25 mouse cellular contexts compared by ENCODE assay signal in genomic region chr6:93363846-93364245, GRCm38 (mm10).
A peak's percentile ranks its signal among the peaks of the same experiment; 100 is the strongest.
DNase-seq lines count a peak whose midpoint lies in the region; ATAC-seq and TF ChIP-seq lines count a peak whose summit lies in the region.
"Had no signal": no experiment of that assay in that cellular context is flagged by ENCODE, and none has a peak within 500 bp of the region (broad histone marks: within the 10 kb centered on the region; RNA-seq: fewer than 3 reads in every experiment).

No protein-coding gene starts in this region.

- peak; percentile 55 for TF ChIP-seq CTCF in layer of hippocampus, adult 2 months (conservative IDR thresholded peaks at IDR 0.05)

- H3K27ac ChIP-seq in layer of hippocampus, adult 2 months = no peak overlapping the region
- H3K27ac ChIP-seq: heart, embryonic 15.5 days; hindbrain, embryonic 15.5 days; intestine, embryonic 15.5 days; kidney, embryonic 15.5 days; limb, embryonic 10.5 days; macrophage; midbrain, embryonic 10.5 days; neural tube, embryonic 15.5 days had no signal

- ATAC-seq in megakaryocyte-erythroid progenitor cell, adult 5-6 weeks (replicated peaks; ENCODE audit: low FRiP score, low TSS enrichment, poor library complexity, severe bottlenecking) = no peak
- ATAC-seq: forebrain, postnatal 0 days; intestine, embryonic 15.5 days; liver, postnatal 0 days had no signal

- no peak overlapping the region for H3K4me3 ChIP-seq in layer of hippocampus, adult 2 months
- H3K4me3 ChIP-seq: heart, embryonic 15.5 days; hindbrain, embryonic 15.5 days; intestine, embryonic 15.5 days; kidney, embryonic 15.5 days; limb, embryonic 10.5 days; midbrain, embryonic 10.5 days; neural tube, embryonic 15.5 days had no signal

- peak; percentile 7 for DNase-seq in embryo, embryonic 10 days (ENCODE audit: low spot score)
- no peak for DNase-seq in embryo, embryonic 9.5 days (ENCODE audit: extremely low spot score)
- no peak for DNase-seq in layer of hippocampus, adult 2 months (ENCODE audit: low spot score in 2 of 2)
- no peak for DNase-seq in layer of hippocampus, postnatal 10 days (ENCODE audit: low spot score in 2 of 2)
- peak; percentile 19 for DNase-seq in 3T3-L1 (ENCODE audit: low read depth, low spot score)
- peak; percentile 63 for DNase-seq in R1 (ENCODE audit: low read depth, low spot score)
- no peak for DNase-seq in cerebellum, adult 11 months
- DNase-seq: adrenal gland, postnatal 14 days; cerebellum, adult 9-11 months; forebrain, postnatal 0 days; gastrocnemius, postnatal 36 days; heart, postnatal 36 days; kidney, postnatal 4 days; liver; liver, postnatal 0 days; right cerebral cortex, adult 18-20 months had no signal

Comparison
In these comparisons a context has a peak if more than half of its experiments do, and no peak if none do; other contexts are left out.
1. DNase-seq: peak in embryo, embryonic 10 days (single experiment), 3T3-L1 (single experiment) and R1 (single experiment); none in embryo, embryonic 9.5 days (single experiment), layer of hippocampus, adult 2 months (0 of 2), layer of hippocampus, postnatal 10 days (0 of 2) and cerebellum, adult 11 months (single experiment).